Mouse (Mus musculus) T-helper 1 cell (primary cell): ENCODE results near the gene Olfm2.
"Not testable (repeated sequence)": the region's sequence is repeated elsewhere in the genome, so short reads cannot be mapped to it uniquely, and the experiment has no call there.

Source experiments
- in situ Hi-C: fragments of 300-600 bp; cut with MboI, MseI; formaldehyde crosslinking; loops from one replicate; pipeline ENCODE4 v1.15.1; 2025; ENCODE audit warnings: high pct_unique_total_duplicates

The Olfm2 gene

GRCm38 (mm10) chr9:20662325-20662724, 83.8 kb downstream of the Olfm2 start:
- in situ Hi-C loops: no loop called here

- in situ Hi-C loops: no loop called here
Measured at GRCm38 (mm10) chr9:20657546-20657945, 88.6 kb downstream of the Olfm2 start.

- in situ Hi-C loops: no loop called here
Measured at GRCm38 (mm10) chr9:20653859-20654258, 92.3 kb downstream of the Olfm2 start.

DNA sequence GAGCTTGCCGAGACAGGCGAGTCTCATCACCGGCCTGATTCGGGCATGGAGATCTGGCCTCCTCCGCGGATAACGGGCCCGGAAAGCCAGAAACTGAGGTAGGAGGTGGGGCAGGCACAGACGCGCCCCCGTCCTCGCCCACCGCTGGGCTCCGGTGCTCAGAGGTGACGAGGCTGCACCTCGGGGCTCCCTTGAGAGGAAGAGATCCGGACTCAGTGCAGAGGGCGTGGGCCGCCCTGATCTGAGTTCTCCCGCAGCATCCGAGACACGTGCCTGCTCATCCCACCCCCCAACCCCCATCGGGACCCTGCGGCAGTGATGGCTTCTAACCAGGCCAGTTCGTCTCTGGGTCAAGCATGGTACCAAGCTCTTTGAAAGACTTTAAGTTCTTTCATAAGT, 93.9 kb downstream of the Olfm2 start:
- in situ Hi-C loops: no loop called here

DNA sequence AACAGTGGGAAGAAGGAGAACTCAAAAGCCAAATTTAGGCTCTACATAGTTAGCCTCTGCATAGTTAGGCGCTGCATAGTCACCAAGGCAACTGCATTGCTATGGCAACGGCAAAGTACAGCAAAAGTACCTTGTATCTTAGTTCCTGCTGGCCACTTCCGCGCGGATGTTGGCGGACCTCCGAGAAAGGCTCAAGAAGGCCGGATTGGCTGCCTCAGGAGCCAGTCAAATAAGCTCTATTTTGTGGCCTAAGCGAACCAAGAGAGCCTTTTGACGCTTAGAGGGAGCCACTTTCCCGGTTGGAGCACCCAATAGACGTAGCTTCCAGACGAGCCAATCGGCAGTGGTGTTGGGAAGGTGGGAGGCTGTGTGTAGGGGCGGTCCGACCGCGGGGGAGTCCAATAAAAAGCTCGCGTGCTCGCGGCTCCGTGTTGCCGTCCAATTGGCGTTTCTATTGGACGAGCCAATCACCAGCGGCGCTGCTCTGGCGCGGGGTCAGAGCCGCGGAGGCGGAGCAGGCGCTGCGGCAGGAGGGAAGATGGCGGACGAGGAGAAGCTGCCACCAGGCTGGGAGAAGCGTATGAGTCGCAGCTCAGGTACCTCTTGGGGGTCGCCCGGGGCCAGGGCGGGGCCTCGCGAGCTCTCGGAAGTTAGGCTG, 94.4 kb downstream of the Olfm2 start, which contains the start of gene Pin1:
Pin1 (plus strand) TSS at position 494 of the 658 bp plus-strand sequence.
- in situ Hi-C loops: no loop called here

- in situ Hi-C loops: no loop called here
Measured at GRCm38 (mm10) chr9:20645121-20645520, 101.0 kb downstream of the Olfm2 start.

DNA sequence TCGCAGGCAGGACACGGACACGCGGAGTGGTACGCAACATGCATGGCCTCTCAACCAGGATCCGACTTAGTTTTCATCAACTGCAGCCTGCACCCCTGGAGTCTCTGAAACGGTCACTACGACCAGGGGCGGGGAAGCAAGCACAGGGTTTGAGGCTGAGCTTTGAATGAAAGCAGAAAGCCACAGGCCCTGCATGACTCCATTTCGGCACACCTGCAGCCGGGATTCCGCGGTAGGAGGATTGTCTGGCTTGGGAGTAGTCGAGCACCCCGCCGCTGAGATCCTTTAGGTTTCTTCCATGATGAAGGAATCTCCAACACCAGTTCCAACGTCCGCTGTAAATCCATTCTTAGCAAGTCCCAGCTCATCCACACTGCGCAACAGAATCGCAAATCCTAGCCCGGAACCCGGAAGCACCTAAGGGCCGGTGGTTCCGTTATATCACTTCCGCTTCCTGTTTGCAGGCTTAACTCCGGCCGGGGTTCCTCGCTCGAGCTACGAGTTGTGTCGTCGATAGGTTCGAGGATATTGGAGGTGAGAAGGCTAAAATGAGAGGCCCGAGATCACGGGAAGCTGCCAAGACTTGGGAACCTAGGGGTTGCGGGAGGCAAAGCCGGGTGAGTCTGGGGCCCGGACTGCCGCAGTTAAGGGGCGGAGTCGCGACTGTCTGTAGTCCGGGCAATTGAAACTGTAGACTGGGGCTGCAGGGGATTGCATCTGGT, 101.6 kb downstream of the Olfm2 start, which contains the start of gene Fbxl12:
Fbxl12 (minus strand) TSS at position 408 of the 722 bp plus-strand sequence.
- in situ Hi-C loops: no loop called here

GRCm38 (mm10) chr9:20643781-20644180, 102.4 kb downstream of the Olfm2 start:
- in situ Hi-C loops: no loop called here

DNA sequence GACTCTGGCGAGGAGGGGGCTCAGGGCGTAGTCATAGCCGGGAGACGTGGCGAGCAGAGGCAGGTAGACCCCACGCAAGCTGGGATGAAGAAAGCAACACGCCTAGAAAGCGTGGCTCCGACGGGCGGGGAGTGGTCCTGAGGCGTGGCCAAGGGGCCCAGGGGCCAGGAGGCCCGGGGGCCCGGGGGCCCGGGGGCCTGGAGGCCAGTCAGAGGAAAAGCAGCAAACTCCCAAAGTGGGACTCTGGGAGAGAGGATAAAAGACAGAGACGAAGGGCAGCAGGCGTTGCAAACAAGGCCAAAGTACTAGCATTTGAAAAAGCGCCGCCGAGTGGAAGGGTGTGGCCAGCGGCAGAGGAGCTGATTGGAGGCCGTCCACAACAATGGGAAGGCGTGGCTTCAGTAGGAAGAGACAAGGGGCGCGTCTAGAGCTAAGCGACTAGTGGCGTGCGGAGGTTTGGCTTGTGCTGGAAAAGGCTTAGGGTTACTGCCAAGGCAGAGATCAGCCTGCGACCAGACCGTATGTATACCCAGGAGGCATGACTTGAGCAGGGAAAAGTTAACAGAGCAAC, 103.2 kb downstream of the Olfm2 start:
- in situ Hi-C loops: no loop called here

DNA sequence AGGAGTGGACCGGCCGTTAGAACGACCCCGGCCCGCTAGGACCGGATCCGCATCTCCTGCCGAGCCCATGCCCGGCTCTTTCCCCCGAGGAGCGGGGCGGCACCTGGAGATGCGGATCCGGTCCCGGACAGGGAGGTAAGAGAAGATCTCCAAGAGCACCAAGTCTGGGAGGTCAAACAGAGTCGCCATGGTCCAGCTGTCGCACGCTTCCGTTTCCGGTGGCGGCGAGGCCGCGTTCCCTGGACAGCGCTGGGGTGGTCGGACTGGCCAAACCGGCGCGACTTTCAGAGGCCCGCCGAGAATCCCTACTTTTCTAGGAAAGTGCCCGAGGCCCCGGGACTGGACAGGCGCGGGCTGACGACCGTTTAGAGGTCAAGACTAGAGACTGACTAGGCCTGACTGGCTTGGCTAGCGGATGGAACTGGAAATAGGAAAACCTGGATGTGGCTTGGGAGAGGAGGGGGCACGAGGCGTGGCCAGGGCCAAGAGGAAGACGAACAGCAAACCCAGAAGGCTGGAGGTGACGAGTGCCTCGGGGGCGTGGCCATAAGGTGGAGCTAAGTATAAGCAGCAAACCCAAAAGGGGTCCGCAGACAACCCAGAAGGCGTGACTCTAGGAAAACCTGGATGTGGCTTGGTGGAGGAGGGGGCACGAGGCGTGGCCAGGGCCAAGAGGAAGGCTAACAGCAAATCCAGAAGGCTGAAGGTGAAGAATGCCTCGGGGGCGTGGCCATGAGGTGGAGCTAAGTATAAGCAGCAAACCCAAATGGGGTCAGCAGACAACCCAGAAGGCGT, 103.9 kb downstream of the Olfm2 start, which contains the start of gene Ubl5:
Ubl5 (plus strand) TSS at position 778 of the 795 bp plus-strand sequence.
- in situ Hi-C loops: no loop called here

DNA sequence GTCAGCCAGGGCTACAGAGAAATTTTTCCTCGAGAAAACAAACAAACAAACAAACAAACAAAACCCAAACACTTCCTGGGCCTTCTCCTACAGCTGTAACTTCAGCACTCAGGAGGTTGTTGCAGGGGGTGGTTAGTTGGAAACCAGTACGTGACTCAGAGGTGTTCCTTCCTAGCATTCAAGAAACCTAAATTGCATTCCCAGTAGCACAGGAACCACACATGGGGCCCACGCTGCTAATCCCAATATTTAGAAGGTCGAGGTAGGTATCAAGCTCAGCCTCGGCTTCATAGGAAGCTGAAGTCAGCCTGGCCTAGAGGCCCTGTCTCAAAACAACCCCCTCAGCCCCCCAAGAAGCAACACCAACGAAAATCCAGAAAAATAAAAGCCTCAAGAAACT, 104.6 kb downstream of the Olfm2 start:
- in situ Hi-C loops: no loop called here

DNA sequence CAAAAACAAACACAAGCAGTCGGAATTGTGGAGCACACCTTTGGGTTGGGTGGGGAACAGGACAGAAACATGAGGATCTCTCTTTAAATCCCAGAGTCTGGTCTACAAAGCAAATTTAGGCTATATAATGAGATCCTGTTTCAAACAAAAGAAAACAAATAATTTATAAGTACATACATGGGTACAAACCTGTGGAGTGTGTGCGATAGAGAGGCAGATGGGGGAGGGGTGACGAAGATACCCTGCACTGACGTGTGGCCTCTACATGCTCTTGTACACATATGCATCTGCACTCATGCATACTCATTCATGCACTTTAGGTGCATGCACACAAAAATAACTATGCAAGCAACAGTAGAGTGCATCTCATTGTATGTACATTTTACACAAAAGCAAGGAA, 106.7 kb downstream of the Olfm2 start:
- in situ Hi-C loops: no loop called here

- in situ Hi-C loops: no loop called here
Measured at GRCm38 (mm10) chr9:20638552-20638951, 107.6 kb downstream of the Olfm2 start.

GRCm38 (mm10) chr9:20636790-20637189, 109.4 kb downstream of the Olfm2 start:
- in situ Hi-C loops: no loop called here

- in situ Hi-C loops: no loop called here
Measured at GRCm38 (mm10) chr9:20636256-20636655, 109.9 kb downstream of the Olfm2 start.

DNA sequence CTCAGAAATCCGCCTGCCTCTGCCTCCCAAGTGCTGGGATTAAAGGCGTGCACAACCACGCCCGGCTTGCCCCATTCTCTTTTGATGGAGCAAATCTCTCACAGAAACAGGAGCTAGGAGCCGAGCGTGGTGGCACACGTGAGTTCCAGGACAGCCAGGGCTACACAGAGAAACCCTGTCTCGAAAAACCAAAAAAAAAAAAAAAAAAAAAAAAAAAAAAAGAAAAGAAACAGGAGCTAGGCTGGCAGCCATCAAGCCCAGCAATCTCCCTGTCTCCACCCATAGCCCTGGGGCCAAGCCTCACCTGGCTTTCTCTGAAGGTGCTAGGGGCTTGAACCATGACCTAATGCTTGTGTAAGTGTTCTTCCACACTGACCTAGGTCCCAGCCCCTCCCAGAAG, 110.5 kb downstream of the Olfm2 start:
- in situ Hi-C loops: not testable (repeated sequence)

GRCm38 (mm10) chr9:20631332-20631731, 114.8 kb downstream of the Olfm2 start:
- in situ Hi-C loops: no loop called here
